Mouse (Mus musculus): ENCODE results near the gene Lsm6.

GRCm38 (mm10) chr8:78824515-78824914, 3.6 kb upstream of the Lsm6 start:
- TF ChIP-seq CTCF (IDR thresholded peaks at IDR 0.05; ENCODE audit: insufficient read depth, low read length) (no peak), POLR2A (IDR thresholded peaks at IDR 0.05; ENCODE audit: borderline replicate concordance, extremely low read depth, low read depth, low read length) (no peak)
